Mouse (Mus musculus) Patski (cell line): ENCODE measurements around the gene Gm10964. TPM values are rescaled to one million over a fixed set of nuclear protein-coding genes. Genes with fewer than 3 reads are reported as not detected.

Source experiments
- ATAC-seq: fragments of 100-300 bp; one replicate; pipeline ENCODE4 v1.8.0; 2021
- CTCF ChIA-PET: fragments of 350-600 bp; sonication (Branson Sonifier 250); formaldehyde crosslinking; loops from one replicate; lab custom pipeline; 2022; ENCODE audit warnings: inconsistent platforms; lab: Charles Lee
- POLR2A ChIA-PET: fragments of 350-600 bp; sonication (Branson Sonifier 250); formaldehyde crosslinking; loops from one replicate; lab custom pipeline; 2022; ENCODE audit warnings: antibody characterized with exemption, inconsistent platforms; lab: Charles Lee
- DNase-seq: peaks from one replicate; pipeline ENCODE4 v3.0.0-alpha.2; 2011; ENCODE audit warnings: low read depth, low spot score
- H3K27me3 ChIP-seq: fragments of 371-371 bp; one replicate; pipeline ENCODE4 v1.5.1; 2021
- CTCF ChIP-seq: fragments of 100-300 bp; IDR thresholded peaks from one replicate; pipeline ENCODE4 v1.5.1; 2021
- in situ Hi-C: fragments of 300-500 bp; cut with MboI; formaldehyde crosslinking; loops from 3 replicates; pipeline ENCODE4 v1.11.1; 2018; ENCODE audit warnings: low pct_unique_long_range_greater_than_20kb, mixed read lengths
- polyA plus RNA-seq: library from polyadenylated mRNA; unstranded; gene quantifications from one replicate; pipeline ENCODE4 v1.2.3, GENCODE M21; 2021

Gm10964 gene
- polyA plus RNA-seq, 1 experiment from 2014 or later: not detected

- in situ Hi-C loops: no loop called here
- DNase-seq (no peak), ATAC-seq (no peak)
- ChIA-PET POLR2A (interaction anchor here (0.8 to 1.0 kb wide), 3 partner anchors 10 to 16 kb away, joined by 3 to 4 read pairs (median 3); no protein-coding TSS in a partner anchor), CTCF (interaction anchor here (0.8 to 2.4 kb wide), 12 partner anchors 10 to 323 kb away, joined by 3 to 12 read pairs (median 4); no protein-coding TSS in a partner anchor)
- TF ChIP-seq CTCF: no peak
- H3K27me3 ChIP-seq: no peaks in the 10 kb centered on the region
These were observed 33.7 kb downstream of the Gm10964 start for GRCm38 (mm10) chr3:103772846-103773245.

- no peaks in the 10 kb centered on the region for H3K27me3 ChIP-seq
- in situ Hi-C loops: no loop called here
- no peak for DNase-seq
- CTCF ChIA-PET: interaction anchor here (0.8 to 2.4 kb wide), 9 partner anchors 9 to 47 kb away, joined by 3 to 12 read pairs (median 4); no protein-coding TSS in a partner anchor
- no peak for ATAC-seq
- no peak for TF ChIP-seq CTCF
- POLR2A ChIA-PET: interaction anchor here (0.8 to 1.0 kb wide), 3 partner anchors 9 to 16 kb away, joined by 3 to 4 read pairs (median 3); no protein-coding TSS in a partner anchor
These were observed 34.3 kb downstream of the Gm10964 start for GRCm38 (mm10) chr3:103773508-103773907.

- DNase-seq (no peak), ATAC-seq (no peak)
- POLR2A ChIA-PET: no interaction called here
- no peaks in the 10 kb centered on the region for H3K27me3 ChIP-seq
- CTCF ChIA-PET: interaction anchor here (0.9 to 1.9 kb wide), 7 partner anchors 9 to 28 kb away, joined by 3 to 8 read pairs (median 4); no protein-coding TSS in a partner anchor
- TF ChIP-seq CTCF: no peak
- in situ Hi-C loops: no loop called here
These were observed 34.8 kb downstream of the Gm10964 start for GRCm38 (mm10) chr3:103774009-103774408.

GRCm38 (mm10) chr3:103777940-103778339 lies 38.8 kb downstream of the Gm10964 start:
- in situ Hi-C loops: no loop called here
- ATAC-seq (no peak), DNase-seq (no peak)
- ChIA-PET POLR2A (interaction anchor here (2.0 kb wide), 1 partner anchor 12 kb away, joined by 4 read pairs; no protein-coding TSS in a partner anchor), CTCF (interaction anchor here (1.4 to 2.9 kb wide), 2 partner anchors 9 to 11 kb away, joined by 4 to 9 read pairs; no protein-coding TSS in a partner anchor)
- no peaks in the 10 kb centered on the region for H3K27me3 ChIP-seq
- TF ChIP-seq CTCF: no peak

GRCm38 (mm10) chr3:103778660-103779059 lies 39.5 kb downstream of the Gm10964 start:
- no peaks in the 10 kb centered on the region for H3K27me3 ChIP-seq
- DNase-seq (no peak), ATAC-seq (no peak)
- POLR2A ChIA-PET: interaction anchor here (2.0 kb wide), 1 partner anchor 12 kb away, joined by 4 read pairs; no protein-coding TSS in a partner anchor
- CTCF ChIA-PET: interaction anchor here (1.0 to 2.9 kb wide), 3 partner anchors 9 to 11 kb away, joined by 3 to 9 read pairs (median 4); no protein-coding TSS in a partner anchor
- in situ Hi-C loops: no loop called here
- TF ChIP-seq CTCF: no peak

GRCm38 (mm10) chr3:103779183-103779582 lies 40.0 kb downstream of the Gm10964 start:
- DNase-seq (no peak), ATAC-seq (no peak)
- TF ChIP-seq CTCF: no peak
- POLR2A ChIA-PET: interaction anchor here (2.0 kb wide), 1 partner anchor 11 kb away, joined by 4 read pairs; no protein-coding TSS in a partner anchor
- CTCF ChIA-PET: interaction anchor here (1.0 to 2.9 kb wide), 3 partner anchors 8 to 10 kb away, joined by 3 to 9 read pairs (median 4); no protein-coding TSS in a partner anchor
- no peaks in the 10 kb centered on the region for H3K27me3 ChIP-seq
- in situ Hi-C loops: no loop called here

GRCm38 (mm10) chr3:103780271-103780670 lies 41.1 kb downstream of the Gm10964 start:
- no peaks in the 10 kb centered on the region for H3K27me3 ChIP-seq
- DNase-seq: no peak
- in situ Hi-C loops: no loop called here
- CTCF ChIA-PET: interaction anchor here (2.9 kb wide), 1 partner anchor 9 kb away, joined by 9 read pairs; no protein-coding TSS in a partner anchor
- no peak for ATAC-seq
- POLR2A ChIA-PET: no interaction called here
- TF ChIP-seq CTCF: no peak

GRCm38 (mm10) chr3:103780777-103781176 lies 41.6 kb downstream of the Gm10964 start:
- ATAC-seq: no peak
- CTCF ChIA-PET: no interaction called here
- no peak for DNase-seq
- POLR2A ChIA-PET: no interaction called here
- in situ Hi-C loops: no loop called here
- no peak for TF ChIP-seq CTCF
- H3K27me3 ChIP-seq: no peaks in the 10 kb centered on the region

- TF ChIP-seq CTCF: no peak
- ATAC-seq: no peak
- in situ Hi-C loops: no loop called here
- no peaks in the 10 kb centered on the region for H3K27me3 ChIP-seq
- CTCF ChIA-PET: interaction anchor here (1.1 to 1.9 kb wide), 4 partner anchors 9 to 30 kb away, joined by 4 to 12 read pairs (median 4); no protein-coding TSS in a partner anchor
- POLR2A ChIA-PET: interaction anchor here (0.9 to 1.0 kb wide), 3 partner anchors 8 to 10 kb away, joined by 3 read pairs; no protein-coding TSS in a partner anchor
- no peak for DNase-seq
These were observed 43.9 kb downstream of the Gm10964 start for GRCm38 (mm10) chr3:103782844-103783609.

GRCm38 (mm10) chr3:103787225-103787624 lies 48.1 kb downstream of the Gm10964 start:
- in situ Hi-C loops: no loop called here
- H3K27me3 ChIP-seq: no peaks in the 10 kb centered on the region
- DNase-seq: no peak
- TF ChIP-seq CTCF: no peak
- CTCF ChIA-PET: interaction anchor here (0.8 to 1.6 kb wide), 4 partner anchors 9 to 16 kb away, joined by 3 to 4 read pairs (median 4); no protein-coding TSS in a partner anchor
- no peak for ATAC-seq
- POLR2A ChIA-PET: interaction anchor here (1.1 kb wide), 1 partner anchor 16 kb away, joined by 4 read pairs; no protein-coding TSS in a partner anchor
